Mouse (Mus musculus) CH12.LX (cell line): ENCODE data around the gene Map2k5.

Experiments
- CTCF ChIP-seq, 2 experiments: IDR thresholded peaks in 1 of 2; conservative IDR thresholded peaks in 1 of 2; 2 replicates each; pipeline ENCODE4 v1.5.1; 2011 to 2012; ENCODE audit warnings: low read depth in 2 of 2, low read length in 2 of 2, improper control_type of control experiment in 1 of 2, inconsistent platforms in 1 of 2, mild to moderate bottlenecking in 1 of 2, moderate library complexity in 1 of 2
- JUN ChIP-seq: IDR thresholded peaks from 2 replicates; pipeline ENCODE4 v1.6.1; 2011; ENCODE audit warnings: low read depth, mild to moderate bottlenecking, low read length, improper control_type of control experiment, moderate library complexity; ENCODE audit not compliant: insufficient read depth

DNA sequence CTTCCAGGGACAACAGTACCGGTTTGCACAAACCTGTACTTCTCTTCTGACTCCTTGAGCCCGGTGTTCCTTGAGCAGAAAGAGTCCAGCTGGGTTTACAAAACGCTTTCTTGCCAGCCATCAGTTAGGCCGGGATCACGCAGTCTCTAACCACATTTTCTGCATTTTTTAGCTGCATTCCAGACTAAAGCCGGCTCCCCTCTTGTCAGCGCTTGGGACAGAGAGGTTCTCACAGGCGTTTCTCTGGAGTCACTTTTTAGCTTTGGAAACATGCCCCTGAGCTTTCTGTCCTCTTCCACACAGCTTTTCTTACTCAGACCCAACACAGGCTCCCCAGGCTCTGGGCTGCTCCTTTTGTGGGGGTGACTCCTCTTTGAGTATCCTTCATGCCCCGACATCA lies 230.4 kb downstream of the Map2k5 start:
- TF ChIP-seq JUN (no peak), CTCF (conservative IDR thresholded peaks at IDR 0.05 in 1 of 2, IDR thresholded peaks at IDR 0.05 in 1 of 2; ENCODE audit: low read depth in 2 of 2, low read length in 2 of 2) (no peak)
